Mouse (Mus musculus) adrenal gland, postnatal 14 days (tissue): Measurements from ENCODE around the gene Cast. TPM values are rescaled to one million over a fixed set of nuclear protein-coding genes. Genes with fewer than 3 reads are reported as not detected.

Source experiments
- DNase-seq: peaks from one replicate; pipeline ENCODE4 v3.0.0; 2021; ENCODE audit warnings: mixed read lengths
- long read RNA-seq, 2 experiments: library from polyadenylated mRNA; stranded (forward); transcript quantifications; one replicate each; pipeline ENCODE4 v2.0.0; 2021
- total RNA-seq: library from RNA; stranded (reverse); gene quantifications from 2 replicates; pipeline ENCODE4 v1.2.3, GENCODE M21; 2021

Cast gene
- 59.2 and 74.0 TPM in 2 replicates for total RNA-seq
- long read RNA-seq, experiment 1, full-length matches to known transcripts, result 14 of 54 reads
- long read RNA-seq, experiment 1, partial matches to known transcripts, result 9 of 54 reads
- long read RNA-seq, experiment 1, other reads (novel, unspliced or antisense), result 31 of 54 reads
- long read RNA-seq, experiment 2, full-length matches to known transcripts, result 14 of 31 reads
- long read RNA-seq, experiment 2, partial matches to known transcripts, result 3 of 31 reads
- long read RNA-seq, experiment 2, other reads (novel, unspliced or antisense), result 14 of 31 reads

DNA sequence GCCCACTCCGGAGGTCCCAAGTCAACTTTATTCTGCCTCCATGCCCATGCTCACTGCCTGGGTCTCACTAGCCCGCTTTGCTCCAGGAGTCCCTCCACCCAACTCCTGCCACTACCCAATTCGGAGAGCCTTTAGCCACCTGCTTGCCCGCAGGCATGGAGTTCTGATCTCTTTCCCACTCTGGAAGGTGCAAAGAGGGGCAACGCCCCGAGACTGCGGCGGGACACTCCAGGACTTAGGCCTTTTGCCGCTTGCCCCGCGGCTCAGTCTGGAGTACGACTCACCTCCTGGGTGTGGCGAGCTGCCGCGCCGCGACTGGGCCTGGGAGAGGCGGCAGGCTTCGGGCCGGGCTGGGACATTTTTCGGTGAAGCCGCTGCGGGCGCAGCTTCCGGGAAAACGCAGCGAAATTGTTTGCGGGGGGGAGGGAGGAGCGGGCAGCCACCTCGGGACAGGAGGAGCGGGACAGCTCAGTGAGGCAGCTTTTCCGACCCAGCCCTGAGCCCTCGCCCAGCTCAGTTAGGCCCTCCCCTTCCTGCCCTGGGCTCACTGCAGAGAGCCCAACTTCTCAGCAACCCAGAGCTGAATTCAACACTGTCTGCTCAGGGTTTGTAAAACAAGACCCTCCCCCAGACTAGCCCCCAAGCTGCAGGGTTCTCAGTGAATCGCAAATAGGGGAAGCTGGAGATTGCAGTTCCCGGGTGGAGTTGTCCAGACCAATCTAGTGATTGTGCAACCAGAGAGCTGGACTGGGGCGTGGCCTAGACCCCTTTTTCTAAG is at the start of gene Cast:
Gene Cast, minus strand, starts transcription at position 659 of the 778 bp plus-strand sequence.
- DNase-seq, result peak; percentile 74

DNA sequence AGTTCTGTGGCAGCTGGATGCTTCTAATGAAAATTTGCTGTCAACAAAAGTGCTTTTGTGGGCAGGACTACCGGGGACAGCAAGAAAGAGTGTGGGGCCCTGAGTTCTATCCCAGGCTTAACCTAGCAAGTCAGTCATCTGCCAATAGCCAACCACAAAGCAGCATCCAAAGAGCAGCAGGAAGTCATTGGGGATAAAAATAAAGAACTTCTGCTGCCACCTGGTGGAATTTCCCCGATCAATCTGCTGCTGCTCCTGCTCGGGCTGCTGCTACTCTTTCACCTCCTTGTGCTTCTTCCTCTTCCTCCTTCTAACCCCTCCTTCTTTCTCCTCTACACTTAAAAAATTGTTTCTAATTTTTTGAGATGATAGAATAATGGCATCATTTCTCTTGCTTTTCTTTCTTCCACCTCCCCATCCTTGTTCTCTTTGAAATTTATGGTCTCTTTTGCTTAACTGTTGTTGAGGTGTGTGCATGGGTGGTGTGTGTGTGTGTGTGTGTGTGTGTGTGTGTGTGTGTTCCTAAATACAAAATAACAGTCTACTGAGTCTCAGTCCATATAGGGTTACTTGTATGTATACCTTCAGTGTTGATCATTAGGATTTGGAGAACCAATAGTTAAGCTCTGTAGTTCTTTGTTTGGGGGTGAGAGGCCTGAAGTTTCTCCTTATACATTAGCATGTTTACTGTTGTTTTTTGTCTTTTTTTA is 45.9 kb upstream of the Cast start:
- DNase-seq, result peak; percentile 78

DNA sequence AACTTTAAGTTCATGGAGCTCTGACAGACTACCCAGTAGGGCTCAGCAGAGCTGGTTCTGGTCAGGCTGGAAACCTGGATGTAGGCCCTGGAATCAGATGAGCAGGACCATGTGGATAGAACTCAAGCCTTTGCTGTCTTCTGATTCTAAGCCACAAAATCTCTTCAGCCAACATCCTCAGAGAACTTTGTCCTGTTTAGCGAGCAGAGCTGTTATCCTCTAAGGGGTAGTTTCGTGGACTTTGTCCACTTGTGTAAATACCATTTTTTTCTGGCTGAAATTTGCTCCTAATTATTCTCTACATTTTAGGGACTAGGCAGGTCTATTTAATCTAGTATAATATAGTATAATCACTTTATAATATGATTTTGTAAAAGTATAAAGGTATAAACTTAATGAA is 42.2 kb upstream of the Cast start:
- DNase-seq, result no peak

DNA sequence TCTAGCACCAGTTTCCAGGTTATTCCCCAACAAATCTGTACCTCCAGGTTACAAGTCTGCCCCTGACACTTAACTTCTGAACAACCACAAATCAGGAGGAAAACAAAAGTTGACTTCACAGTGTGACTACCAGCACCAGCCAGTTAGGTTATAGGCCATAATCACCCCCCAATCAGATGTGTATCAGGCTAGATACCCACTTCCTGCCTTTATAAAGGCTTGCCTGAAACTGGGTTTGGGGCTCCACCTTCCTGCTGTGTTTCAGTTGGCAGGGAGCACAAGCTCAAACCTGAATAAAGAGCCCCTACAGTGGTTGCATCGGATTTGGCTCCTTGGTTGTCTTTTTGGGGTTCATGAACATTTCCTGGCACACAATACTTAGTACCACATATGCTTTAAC is 37.3 kb upstream of the Cast start:
- DNase-seq, result no peak

- no peak for DNase-seq
Observed at GRCm38 (mm10) chr13:74834543-74834942, 25.9 kb upstream of the Cast start.

DNA sequence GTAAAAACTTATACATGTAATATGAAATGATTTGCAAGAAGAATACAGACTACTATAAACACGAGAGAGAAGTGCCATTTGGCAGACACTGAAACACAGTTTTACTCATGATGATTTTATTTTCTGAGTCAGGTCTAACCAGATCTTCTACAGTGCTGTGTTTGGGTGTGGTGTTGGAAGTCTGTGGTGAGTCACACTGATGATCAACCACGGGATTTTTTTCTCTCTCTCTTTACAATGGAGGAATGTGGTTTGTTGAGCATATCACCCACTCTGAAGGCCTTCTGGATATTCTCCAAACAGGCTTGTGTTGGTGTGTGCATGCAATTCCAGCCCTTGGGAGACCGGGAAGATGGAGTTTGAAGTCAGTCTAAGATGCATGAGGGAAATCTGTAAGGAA is 13.5 kb upstream of the Cast start:
- DNase-seq, result no peak

DNA sequence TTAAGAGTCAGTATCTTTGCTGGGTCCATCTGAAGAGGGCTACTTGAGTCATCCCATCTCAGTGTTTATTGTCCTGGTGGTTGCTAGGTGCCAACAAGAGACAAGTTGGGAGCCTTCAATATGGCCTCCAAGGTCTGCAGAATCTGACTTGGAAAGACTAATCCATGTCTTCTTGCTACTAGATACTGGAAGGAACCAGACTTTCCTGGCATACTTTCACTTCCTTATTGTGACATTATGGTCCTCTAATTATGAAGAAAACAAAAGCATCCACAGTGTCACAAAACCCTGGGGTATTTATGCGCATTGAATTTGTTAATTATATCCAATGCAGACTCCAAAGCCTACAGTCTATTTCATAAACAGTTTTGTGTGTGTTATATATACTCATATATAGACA is 7.1 kb upstream of the Cast start:
- no peak for DNase-seq

DNA sequence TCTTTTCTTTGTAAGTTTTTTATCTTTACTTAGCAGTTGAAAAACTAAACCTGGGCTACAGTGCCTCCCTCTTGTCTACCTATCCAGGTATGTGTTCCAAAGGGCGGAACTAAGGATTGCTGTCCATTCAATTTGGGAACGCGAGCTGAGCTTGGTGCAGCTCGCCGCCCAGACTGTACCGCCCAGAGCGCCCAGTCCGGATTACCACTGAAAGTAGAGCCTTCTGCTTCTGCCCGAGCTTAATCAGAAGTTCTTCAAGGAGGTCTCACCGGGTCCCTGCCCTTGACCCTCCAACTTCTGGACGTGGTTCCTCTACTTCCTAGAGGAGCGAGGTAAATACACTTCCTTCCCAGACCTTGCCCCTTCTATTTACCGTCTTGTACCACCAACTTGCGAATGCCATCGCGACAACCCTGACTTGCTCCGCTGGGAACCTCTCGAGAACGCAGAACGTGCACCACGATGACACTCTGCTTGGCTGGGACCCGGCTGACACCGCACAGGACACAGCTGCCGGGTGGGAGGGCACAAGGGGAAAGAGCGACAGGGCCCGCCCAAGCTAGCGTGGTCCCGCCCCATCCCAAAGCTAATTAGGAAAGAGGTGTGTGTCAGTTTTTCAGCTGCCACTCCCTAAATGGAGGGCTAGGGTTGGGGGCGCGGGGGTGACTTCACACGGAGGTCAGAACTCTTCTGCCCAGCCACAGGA is 1.0 kb downstream of the Cast start:
- DNase-seq, result peak; percentile 91

DNA sequence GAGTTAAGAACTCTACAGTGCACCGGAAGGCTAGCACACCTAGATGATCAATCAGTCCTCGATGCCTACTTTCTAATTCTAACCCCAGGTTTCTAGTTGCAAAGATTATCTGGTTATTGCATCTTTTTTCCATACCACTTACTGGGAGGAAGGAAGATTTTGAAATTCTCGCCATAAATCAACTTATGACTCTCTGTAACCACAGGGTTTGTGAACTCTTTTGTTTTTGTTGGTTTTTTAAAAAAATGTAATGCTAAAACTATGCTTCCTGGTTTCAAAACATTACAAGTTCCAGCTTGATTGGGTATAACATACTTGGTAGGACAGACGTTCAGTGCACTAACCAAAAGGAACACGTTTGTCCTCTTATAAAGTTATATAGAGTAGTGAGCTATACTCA is 1.7 kb downstream of the Cast start:
- DNase-seq, result no peak

- no peak for DNase-seq
Observed at GRCm38 (mm10) chr13:74794435-74794834, 14.2 kb downstream of the Cast start.

GRCm38 (mm10) chr13:74787681-74788080 is 20.9 kb downstream of the Cast start:
- no peak for DNase-seq

GRCm38 (mm10) chr13:74772151-74772550 is 36.5 kb downstream of the Cast start:
- no peak for DNase-seq

GRCm38 (mm10) chr13:74770480-74770879 is 38.1 kb downstream of the Cast start:
- peak; percentile 96 for DNase-seq

DNA sequence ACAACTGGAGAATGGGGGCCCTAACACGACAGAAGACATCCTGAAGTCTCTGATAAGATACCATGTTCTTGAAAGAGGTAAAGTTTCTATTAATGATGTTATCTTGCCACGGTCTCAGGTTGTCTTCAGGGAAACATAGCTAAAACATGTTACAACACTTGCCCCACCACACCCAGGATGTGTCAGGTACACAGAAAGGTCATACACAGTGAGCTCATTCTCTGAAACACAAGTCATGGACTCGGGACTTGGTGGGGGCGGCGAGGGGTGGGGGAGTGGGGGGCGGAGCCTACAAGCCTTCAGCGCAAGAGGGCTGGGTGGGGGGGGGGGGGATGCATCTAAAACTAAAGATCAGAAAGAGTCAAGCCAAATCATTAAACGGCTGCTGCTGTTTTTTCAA is 38.7 kb downstream of the Cast start:
- DNase-seq, result peak; percentile 22

- DNase-seq, result no peak
Observed at GRCm38 (mm10) chr13:74767186-74767585, 41.4 kb downstream of the Cast start.

DNA sequence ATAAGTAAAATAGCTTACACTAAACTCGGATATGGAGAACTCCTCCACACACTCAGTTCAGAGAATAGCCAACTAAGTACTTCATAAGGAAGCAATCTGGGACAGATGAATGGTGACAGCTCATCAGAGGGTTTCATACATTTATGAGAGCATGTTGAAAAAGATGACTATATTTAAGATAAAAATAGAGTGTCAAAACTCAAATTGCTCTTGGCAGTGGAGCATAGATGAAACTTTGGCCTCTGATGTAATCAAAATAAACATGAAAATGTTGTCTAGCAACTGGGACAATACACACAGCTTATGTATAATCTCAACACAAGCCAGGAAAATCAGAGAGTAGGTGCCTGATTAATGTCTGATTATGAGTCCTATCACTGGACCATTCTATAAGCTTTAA is 45.9 kb downstream of the Cast start:
- DNase-seq, result no peak

DNA sequence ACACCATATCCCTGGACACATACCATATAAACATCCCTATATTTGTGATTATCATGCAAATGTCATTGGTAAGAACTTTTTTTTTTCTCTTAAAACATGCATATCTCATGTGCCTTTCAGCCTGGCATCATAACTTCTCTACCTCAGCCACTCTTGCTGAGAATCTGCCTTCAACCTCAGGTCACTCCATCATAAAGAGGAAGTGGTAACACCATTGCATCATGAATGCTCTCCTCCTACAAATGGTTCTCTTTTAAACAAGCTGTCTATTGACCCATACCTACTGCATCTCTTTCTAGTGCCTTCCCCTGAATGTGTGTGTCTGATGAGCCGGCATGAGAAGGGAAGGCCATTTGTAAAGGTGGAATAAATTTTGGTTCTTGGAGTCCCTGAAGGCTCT is 49.5 kb downstream of the Cast start:
- no peak for DNase-seq

- no peak for DNase-seq
Observed at GRCm38 (mm10) chr13:74743219-74743618, 65.4 kb downstream of the Cast start.

DNA sequence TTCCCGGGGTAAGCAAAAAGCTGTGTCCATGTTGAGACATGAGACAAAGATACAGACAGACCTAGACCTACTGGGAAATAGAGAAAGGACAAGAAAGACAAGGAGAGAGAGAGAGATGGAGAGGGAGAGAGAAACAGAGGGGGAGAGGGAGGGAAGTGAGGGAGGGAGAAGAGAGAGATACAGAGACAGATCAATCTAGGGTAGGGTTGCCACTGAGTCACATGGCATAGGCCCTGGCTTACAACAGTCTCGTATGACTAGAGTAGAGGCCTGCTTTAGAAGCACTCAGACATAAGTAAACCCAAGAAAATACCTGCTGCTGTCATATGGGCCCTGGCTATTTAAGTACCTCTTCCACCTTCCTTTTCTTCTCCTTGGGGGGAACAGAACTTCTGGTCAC is 72.2 kb downstream of the Cast start:
- DNase-seq, result no peak

DNA sequence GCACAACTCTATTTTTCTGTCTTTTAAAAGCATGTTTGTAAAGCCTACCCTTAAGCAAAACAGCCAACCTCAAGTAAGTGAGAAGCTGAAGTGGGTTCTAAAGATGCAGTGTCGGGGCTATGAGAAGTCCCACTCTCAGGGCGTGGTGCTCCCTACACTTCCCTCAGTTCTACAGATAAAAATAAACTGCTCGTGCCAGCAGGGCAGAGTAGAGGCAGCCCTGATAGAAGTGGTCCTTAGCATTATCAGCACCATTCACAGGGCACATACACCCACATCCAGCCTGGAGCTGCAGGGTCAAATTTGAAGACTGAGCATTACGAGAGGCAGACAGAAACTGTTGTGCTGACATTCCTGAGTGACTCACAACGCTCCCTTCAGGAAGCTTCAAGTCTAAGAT is 72.8 kb downstream of the Cast start:
- no peak for DNase-seq

GRCm38 (mm10) chr13:74733726-74734125 is 74.9 kb downstream of the Cast start:
- no peak for DNase-seq

DNA sequence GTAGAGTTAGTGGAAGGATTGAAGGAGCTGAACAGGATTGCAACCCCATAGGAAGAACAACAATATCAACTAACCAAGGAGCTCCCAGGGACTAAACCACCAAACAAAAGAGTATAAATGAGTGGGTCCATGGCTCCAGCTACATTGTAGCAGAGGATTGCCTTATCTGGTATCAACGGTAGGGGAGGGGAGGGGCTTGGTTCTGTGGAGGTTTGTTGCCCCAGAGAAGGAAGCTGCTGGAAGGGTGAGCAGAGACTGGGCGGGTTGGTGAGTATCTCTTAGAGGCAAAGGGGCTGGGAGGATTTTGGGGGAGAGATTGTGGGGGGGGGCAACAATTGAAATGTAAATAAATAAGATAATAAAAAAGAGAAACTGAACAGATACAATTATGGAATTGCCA is 89.6 kb downstream of the Cast start:
- DNase-seq, result no peak

- no peak for DNase-seq
Observed at GRCm38 (mm10) chr13:74696225-74696624, 112.4 kb downstream of the Cast start.
